Comparison of ENCODE assay signal across 21 mouse cellular contexts in the genomic region with DNA sequence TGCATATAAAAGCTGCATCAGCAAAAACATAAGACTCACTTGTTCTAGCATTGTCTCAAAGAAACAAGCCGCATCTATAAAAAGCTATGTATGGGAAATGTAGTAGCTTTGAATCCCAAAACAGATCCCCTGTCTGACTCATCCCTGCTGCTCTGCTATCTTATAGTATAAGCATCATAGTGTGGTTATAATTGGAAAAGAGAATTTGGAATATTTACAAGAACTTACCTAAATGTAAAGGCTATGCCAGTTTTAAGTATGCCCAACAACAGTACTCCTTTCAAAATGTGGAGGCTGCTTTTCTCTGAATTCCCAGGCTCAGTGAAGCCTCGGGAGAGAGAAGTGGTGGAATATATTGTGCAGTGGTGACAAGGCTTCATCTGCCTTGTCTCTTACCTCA.
DNase-seq lines count a peak whose midpoint lies in the region; ATAC-seq lines count a peak whose summit lies in the region.
"Had no signal": no experiment of that assay in that cellular context is flagged by ENCODE, and none has a peak within 500 bp of the region (broad histone marks: within the 10 kb centered on the region; RNA-seq: fewer than 3 reads in every experiment).

No protein-coding gene starts in this region.

- no peak for ATAC-seq in kidney, embryonic 15.5 days (replicated peaks; ENCODE audit: low FRiP score)
- ATAC-seq: activated CD4-positive, CD25-positive, alpha-beta regulatory T cell, adult 4 months; forebrain, embryonic 13.5 days; forebrain, postnatal 0 days; Patski had no signal

- no peak overlapping the region for H3K27ac ChIP-seq in kidney, embryonic 15.5 days
- H3K27ac ChIP-seq: embryonic facial prominence, embryonic 10.5 days; forebrain, embryonic 13.5 days; gastrocnemius, adult 2 months; hindbrain, embryonic 10.5 days; hindbrain, embryonic 15.5 days had no signal

- peak; percentile 12 for DNase-seq in layer of hippocampus, adult 9-11 months
- no peak for DNase-seq in layer of hippocampus, adult 11-12 months (ENCODE audit: low spot score)
- DNase-seq in right cerebral cortex, adult 18-20 months: peak; percentile 49
- DNase-seq in right cerebral cortex, postnatal 10 days (ENCODE audit: low spot score in 2 of 2): no peak
- DNase-seq in frontal cortex, postnatal 36 days (ENCODE audit: low spot score in 2 of 2): peak; percentile 3 to 49
- peak; percentile 4 to 35 for DNase-seq in right cerebral cortex, postnatal 36 days (ENCODE audit: low spot score in 2 of 2)
- DNase-seq: adrenal gland, postnatal 14 days; cerebellum, adult 2 months; cerebellum, postnatal 10 days; forebrain, postnatal 0 days; gastrocnemius, adult 2 months; gastrocnemius, postnatal 25 days had no signal

- no peak overlapping the region for H3K4me3 ChIP-seq in kidney, embryonic 15.5 days (replicated peaks)
- H3K4me3 ChIP-seq: embryonic facial prominence, embryonic 10.5 days; forebrain, embryonic 13.5 days; gastrocnemius, adult 2 months; heart, embryonic 12.5 days; hindbrain, embryonic 10.5 days; hindbrain, embryonic 15.5 days had no signal

- H3K4me1 ChIP-seq in kidney, embryonic 15.5 days: no peaks in the 10 kb centered on the region
- H3K4me1 ChIP-seq: embryonic facial prominence, embryonic 10.5 days; forebrain, embryonic 13.5 days; heart, embryonic 12.5 days; hindbrain, embryonic 10.5 days; hindbrain, embryonic 15.5 days had no signal

- H3K9ac ChIP-seq in kidney, embryonic 15.5 days: no peak overlapping the region
- H3K9ac ChIP-seq: forebrain, embryonic 13.5 days; forebrain, postnatal 0 days; heart, embryonic 12.5 days; hindbrain, embryonic 15.5 days had no signal

- no peak overlapping the region for H3K4me2 ChIP-seq in kidney, embryonic 15.5 days
- H3K4me2 ChIP-seq: forebrain, embryonic 13.5 days; heart, embryonic 12.5 days; hindbrain, embryonic 15.5 days had no signal

- 83% methylated on average over 2 of the region's 2 CpGs for WGBS in kidney, embryonic 15.5 days

- H3K9me3 ChIP-seq in kidney, embryonic 15.5 days (replicated peaks): no peaks in the 10 kb centered on the region
- H3K9me3 ChIP-seq: embryonic facial prominence, embryonic 10.5 days; forebrain, embryonic 13.5 days; heart, embryonic 12.5 days; hindbrain, embryonic 10.5 days; hindbrain, embryonic 15.5 days had no signal

- no peaks in the 10 kb centered on the region for H3K36me3 ChIP-seq in kidney, embryonic 15.5 days
- H3K36me3 ChIP-seq: embryonic facial prominence, embryonic 10.5 days; heart, embryonic 12.5 days; hindbrain, embryonic 10.5 days; hindbrain, embryonic 15.5 days had no signal

- H3K27me3 ChIP-seq in kidney, embryonic 15.5 days: no peaks in the 10 kb centered on the region
- H3K27me3 ChIP-seq: CH12.LX; forebrain, embryonic 13.5 days; heart, embryonic 12.5 days; hindbrain, embryonic 15.5 days had no signal

Comparison
In these comparisons a context has a peak if more than half of its experiments do, and no peak if none do; other contexts are left out.
1. DNase-seq: peak in layer of hippocampus, adult 9-11 months (single experiment), right cerebral cortex, adult 18-20 months (single experiment), frontal cortex, postnatal 36 days (2 of 2) and right cerebral cortex, postnatal 36 days (2 of 2); none in layer of hippocampus, adult 11-12 months (single experiment) and right cerebral cortex, postnatal 10 days (0 of 2).